Comparison of ENCODE assay signal across 8 mouse cellular contexts in genomic region chr6:136469807-136470206, GRCm38 (mm10). TPM values are rescaled to one million over a fixed set of nuclear protein-coding genes. Genes with fewer than 3 reads are reported as not detected.
DNase-seq lines count a peak whose midpoint lies in the region; ATAC-seq and TF ChIP-seq lines count a peak whose summit lies in the region.

No protein-coding gene starts in this region.

- H3K4me1 ChIP-seq in kidney, adult 2 months (ENCODE audit: control insufficient read depth, insufficient read depth, low read length): peaks cover 29% of the 10 kb centered on the region
- peaks cover 19% of the 10 kb centered on the region for H3K4me1 ChIP-seq in brown adipose tissue, adult 24 weeks (ENCODE audit: control insufficient read depth, insufficient read depth, insufficient read length, low read length)
- H3K4me1 ChIP-seq in hindbrain, embryonic 13.5 days (replicated peaks): peaks cover 42% of the 10 kb centered on the region
- H3K4me1 ChIP-seq in midbrain, embryonic 12.5 days: peaks cover 25% of the 10 kb centered on the region

- no peaks in the 10 kb centered on the region for H3K9me3 ChIP-seq in hindbrain, embryonic 13.5 days
- H3K9me3 ChIP-seq in midbrain, embryonic 12.5 days: peaks cover 9% of the 10 kb centered on the region; the same call in 1 of the 2 replicates

- H3K4me2 ChIP-seq in hindbrain, embryonic 13.5 days: no peak overlapping the region
- H3K4me2 ChIP-seq in midbrain, embryonic 12.5 days (replicated peaks): no peak overlapping the region

- no peak for ATAC-seq in hindbrain, embryonic 13.5 days (ENCODE audit: low FRiP score)
- ATAC-seq in midbrain, embryonic 12.5 days (ENCODE audit: low FRiP score, low read depth): no peak

- no peak overlapping the region for H3K4me3 ChIP-seq in kidney, adult 2 months (ENCODE audit: insufficient read depth, low read depth, low read length)
- H3K4me3 ChIP-seq in brown adipose tissue, adult 24 weeks (ENCODE audit: insufficient read depth, low read depth, low read length): no peak overlapping the region
- no peak overlapping the region for H3K4me3 ChIP-seq in hindbrain, embryonic 13.5 days
- H3K4me3 ChIP-seq in midbrain, embryonic 12.5 days: no peak overlapping the region

- H3K27ac ChIP-seq in kidney, adult 2 months (ENCODE audit: insufficient read depth, low read depth, low read length): peak overlapping the region; percentile 79
- H3K27ac ChIP-seq in brown adipose tissue, adult 24 weeks (replicated peaks; ENCODE audit: low read depth, low read length): peak overlapping the region; percentile 68
- peak overlapping the region; percentile 95 for H3K27ac ChIP-seq in hindbrain, embryonic 13.5 days
- peak overlapping the region; percentile 98 for H3K27ac ChIP-seq in midbrain, embryonic 12.5 days (replicated peaks)

- no peak for DNase-seq in kidney, adult 2 months
- DNase-seq in kidney, postnatal 14 days: no peak
- DNase-seq in spleen, postnatal 14 days (ENCODE audit: low spot score in 2 of 2): no peak
- DNase-seq in frontal cortex, postnatal 36 days (ENCODE audit: low spot score in 2 of 2): no peak
- no peak for DNase-seq in left cerebral cortex, postnatal 36 days (ENCODE audit: low spot score in 2 of 2)

- no peaks in the 10 kb centered on the region for H3K36me3 ChIP-seq in kidney, adult 2 months (ENCODE audit: control insufficient read depth, insufficient read depth, low read length)
- no peaks in the 10 kb centered on the region for H3K36me3 ChIP-seq in hindbrain, embryonic 13.5 days
- no peaks in the 10 kb centered on the region for H3K36me3 ChIP-seq in midbrain, embryonic 12.5 days

- H3K9ac ChIP-seq in hindbrain, embryonic 13.5 days: no peak overlapping the region
- no peak overlapping the region for H3K9ac ChIP-seq in midbrain, embryonic 12.5 days (replicated peaks)

- intact Hi-C loops in left cerebral cortex, postnatal 36 days (cut with DNase I): no loop called here

- TF ChIP-seq POLR2A in kidney, adult 2 months (IDR thresholded peaks at IDR 0.05; ENCODE audit: low read depth, low read length): no peak

- H3K27me3 ChIP-seq in kidney, adult 2 months (replicated peaks; ENCODE audit: control insufficient read depth, insufficient read depth, low read length): no peaks in the 10 kb centered on the region
- no peaks in the 10 kb centered on the region for H3K27me3 ChIP-seq in hindbrain, embryonic 13.5 days
- no peaks in the 10 kb centered on the region for H3K27me3 ChIP-seq in midbrain, embryonic 12.5 days

- no peak for TF ChIP-seq CTCF in kidney, adult 2 months (conservative IDR thresholded peaks at IDR 0.05; ENCODE audit: insufficient read depth, insufficient read length, low read depth, low read length)

- whole genome bisulfite sequencing in kidney, adult 2 months: 83% methylated on average over 9 of the region's 9 CpGs
- 67% methylated on average over 9 of the region's 9 CpGs for WGBS in hindbrain, embryonic 13.5 days
- 62% methylated on average over 9 of the region's 9 CpGs for WGBS in midbrain, embryonic 12.5 days

RNA-seq across cellular contexts. Expression of gene Atf7ip, which starts 36.2 kb away (rescaled TPM):
- 13.4 and 13.9 TPM in 2 replicates for polyA plus RNA-seq in kidney, adult 2 months (2012; rRNA removed)
- polyA plus RNA-seq in brown adipose tissue, adult 24 weeks (2012; ENCODE audit: insufficient read depth, insufficient read length, missing spikeins): 13.8 and 15.4 TPM in 2 replicates
- polyA plus RNA-seq in hindbrain, embryonic 13.5 days (2015; fragmentation: Nextera tagmentation; extraction: Ambion mirVana): 43.3 and 43.5 TPM in 2 replicates
- 61.4 TPM in 2 replicates for polyA plus RNA-seq in midbrain, embryonic 12.5 days (2016; fragmentation: Nextera tagmentation; extraction: Ambion mirVana)
- 100 to 1,000 TPM; 102 to 125 TPM for total RNA-seq in left cerebral cortex, postnatal 36 days (2021)

RNA-seq across cellular contexts. Expression of gene E330021D16Rik, which starts 54.4 kb away (rescaled TPM):
- polyA plus RNA-seq in kidney, adult 2 months (2012; rRNA removed): 0.90 and 1.3 TPM in 2 replicates
- not detected in 2 replicates for polyA plus RNA-seq in brown adipose tissue, adult 24 weeks (2012; ENCODE audit: insufficient read depth, insufficient read length, missing spikeins)
- not detected in 2 replicates for polyA plus RNA-seq in hindbrain, embryonic 13.5 days (2015; fragmentation: Nextera tagmentation; extraction: Ambion mirVana)
- not detected in 2 replicates for polyA plus RNA-seq in midbrain, embryonic 12.5 days (2016; fragmentation: Nextera tagmentation; extraction: Ambion mirVana)
- not detected for total RNA-seq in left cerebral cortex, postnatal 36 days (2021)
